Mouse (Mus musculus): ENCODE measurements around the gene 4933406M09Rik. TPM values are rescaled to one million over a fixed set of nuclear protein-coding genes. Genes with fewer than 3 reads are reported as not detected.

Gene 4933406M09Rik
- polyA plus RNA-seq, 1 experiment from 2014 or later = 0.09 TPM

DNA sequence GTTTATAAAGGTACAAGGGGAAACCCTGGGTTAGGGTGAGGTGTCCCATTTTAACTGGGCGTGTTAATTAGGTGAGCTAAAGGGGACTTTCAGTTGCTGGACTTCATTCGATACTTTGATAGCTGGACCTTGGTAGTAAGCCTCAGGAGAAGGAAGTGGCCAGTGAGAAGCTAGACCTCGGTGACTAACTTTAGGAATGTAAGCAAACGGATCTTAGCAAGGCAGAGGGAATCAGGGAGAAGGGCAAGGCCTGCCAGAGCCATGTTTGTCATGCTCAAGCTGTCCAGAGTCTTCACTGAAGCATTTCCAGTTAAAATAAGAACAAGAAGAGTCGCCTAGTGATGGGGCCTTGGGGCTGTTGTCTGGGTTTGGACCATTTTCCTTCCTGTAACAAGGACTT lies 20.2 kb upstream of the 4933406M09Rik start:
- Histone ChIP-seq H3K9ac (ENCODE audit: low read depth, low read length) (no peak overlapping the region), H3K27ac (ENCODE audit: low read depth, low read length) (no peak overlapping the region), H3K4me3 (ENCODE audit: low read length) (no peak overlapping the region), H3K4me1 (ENCODE audit: control insufficient read depth, insufficient read depth, low read depth, low read length) (peaks cover 9% of the 10 kb centered on the region), H3K27me3 (replicated peaks; ENCODE audit: control insufficient read depth, insufficient read depth, low read length) (no peaks in the 10 kb centered on the region; the same call in 1 of the 2 replicates), H3K9me3 (ENCODE audit: control insufficient read depth, low read length) (no peaks in the 10 kb centered on the region), H3K36me3 (ENCODE audit: control insufficient read depth, insufficient read depth, low read length) (no peaks in the 10 kb centered on the region), H3K4me2 (ENCODE audit: low read length) (no peak overlapping the region)
- WGBS = 74% methylated on average over 5 of the region's 5 CpGs
- ATAC-seq = no peak

DNA sequence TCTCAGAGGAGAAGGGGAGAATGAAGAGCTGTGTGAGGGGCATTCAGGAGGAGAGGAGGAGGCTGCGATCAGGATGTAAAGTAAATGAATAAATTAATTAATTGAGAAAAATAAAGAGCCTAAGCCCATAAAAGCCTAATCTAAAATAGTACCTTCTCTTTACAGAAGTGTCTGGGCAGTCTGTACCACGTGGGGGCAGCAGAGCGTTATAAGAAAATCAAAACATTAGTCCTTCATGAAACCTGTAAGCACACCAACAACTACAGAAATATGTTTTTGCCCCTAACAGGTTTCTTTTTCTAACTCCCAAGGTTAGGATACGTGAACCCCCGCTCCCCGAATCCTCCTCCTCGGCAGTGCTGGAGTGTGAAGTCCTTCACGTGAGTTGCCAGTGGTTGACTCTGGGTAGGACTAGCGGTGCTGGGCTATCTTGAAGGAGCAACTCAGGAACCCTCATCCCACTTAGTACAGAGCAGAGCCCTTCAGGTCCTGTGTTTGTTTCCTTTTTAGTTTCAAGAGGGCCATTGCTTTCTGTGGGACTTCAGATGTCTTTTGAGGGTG lies 16.9 kb upstream of the 4933406M09Rik start:
- WGBS = 55% methylated on average over 9 of the region's 9 CpGs
- Histone ChIP-seq H3K4me3 (ENCODE audit: low read length) (no peak overlapping the region), H3K36me3 (ENCODE audit: control insufficient read depth, insufficient read depth, low read length) (no peaks in the 10 kb centered on the region), H3K4me1 (ENCODE audit: control insufficient read depth, insufficient read depth, low read depth, low read length) (no peaks in the 10 kb centered on the region), H3K9me3 (ENCODE audit: control insufficient read depth, low read length) (no peaks in the 10 kb centered on the region), H3K9ac (ENCODE audit: low read depth, low read length) (no peak overlapping the region), H3K4me2 (ENCODE audit: low read length) (no peak overlapping the region), H3K27ac (ENCODE audit: low read depth, low read length) (no peak overlapping the region), H3K27me3 (replicated peaks; ENCODE audit: control insufficient read depth, insufficient read depth, low read length) (no peaks in the 10 kb centered on the region; the same call in 1 of the 2 replicates)
- peak; percentile 45; the same call in 1 of the 2 replicates for ATAC-seq

DNA sequence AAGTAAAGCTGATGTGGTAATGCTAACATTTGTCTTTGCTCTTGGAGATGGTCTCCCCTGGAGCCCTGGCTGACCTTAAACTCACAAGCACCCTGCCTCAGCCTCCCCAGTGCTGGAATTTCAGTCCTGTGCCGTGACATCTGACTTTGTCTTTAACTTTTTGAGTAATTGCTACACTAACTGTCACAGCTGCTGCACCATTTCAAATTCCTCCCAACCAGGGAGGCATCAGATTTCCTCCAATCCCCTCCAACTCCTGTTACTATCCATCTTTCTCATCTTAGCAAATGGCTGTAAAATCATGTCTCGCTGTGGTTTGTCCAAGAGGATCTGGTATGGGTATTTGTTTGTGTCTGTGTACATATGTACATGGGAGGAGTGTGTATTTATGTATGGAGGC lies 11.6 kb upstream of the 4933406M09Rik start:
- no peaks in the 10 kb centered on the region for H3K4me1 ChIP-seq (ENCODE audit: control insufficient read depth, insufficient read depth, low read depth, low read length)
- H3K4me2 ChIP-seq (ENCODE audit: low read length) = no peak overlapping the region
- no peak overlapping the region for H3K27ac ChIP-seq (ENCODE audit: low read depth, low read length)
- 82% methylated on average over 2 of the region's 2 CpGs for WGBS
- no peaks in the 10 kb centered on the region for H3K27me3 ChIP-seq (replicated peaks; ENCODE audit: control insufficient read depth, insufficient read depth, low read length)
- H3K36me3 ChIP-seq (ENCODE audit: control insufficient read depth, insufficient read depth, low read length) = no peaks in the 10 kb centered on the region
- no peak for ATAC-seq
- no peaks in the 10 kb centered on the region for H3K9me3 ChIP-seq (ENCODE audit: control insufficient read depth, low read length)
- no peak overlapping the region for H3K4me3 ChIP-seq (ENCODE audit: low read length)
- no peak overlapping the region for H3K9ac ChIP-seq (ENCODE audit: low read depth, low read length)

DNA sequence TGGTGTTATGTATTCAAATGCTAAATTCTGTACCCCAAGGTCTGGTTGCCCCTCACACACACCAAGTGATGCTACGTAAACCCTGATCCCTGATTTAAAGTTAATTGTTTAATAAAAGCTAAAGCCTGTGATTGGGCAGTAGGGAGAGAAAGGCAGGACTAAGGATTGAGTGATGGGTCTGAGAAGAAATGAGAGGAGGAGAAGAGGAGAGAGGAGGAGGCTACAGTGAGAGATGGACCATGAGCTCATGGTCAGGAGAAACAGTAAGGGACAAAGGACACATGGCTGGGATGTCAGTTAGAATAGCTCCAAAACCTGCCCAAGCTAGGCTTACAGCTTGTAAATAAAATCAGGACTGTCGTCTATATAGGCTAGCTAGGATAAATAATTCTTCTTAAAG lies 4.7 kb upstream of the 4933406M09Rik start:
- H3K27ac ChIP-seq (ENCODE audit: low read depth, low read length) = no peak overlapping the region
- 88% methylated on average over 2 of the region's 2 CpGs for WGBS
- H3K27me3 ChIP-seq (replicated peaks; ENCODE audit: control insufficient read depth, insufficient read depth, low read length) = no peaks in the 10 kb centered on the region
- no peak for ATAC-seq
- H3K9me3 ChIP-seq (ENCODE audit: control insufficient read depth, low read length) = no peaks in the 10 kb centered on the region
- H3K4me3 ChIP-seq (ENCODE audit: low read length) = no peak overlapping the region
- H3K4me1 ChIP-seq (ENCODE audit: control insufficient read depth, insufficient read depth, low read depth, low read length) = no peaks in the 10 kb centered on the region; the same call in 1 of the 2 replicates
- no peak overlapping the region for H3K4me2 ChIP-seq (ENCODE audit: low read length)
- H3K9ac ChIP-seq (ENCODE audit: low read depth, low read length) = no peak overlapping the region
- H3K36me3 ChIP-seq (ENCODE audit: control insufficient read depth, insufficient read depth, low read length) = no peaks in the 10 kb centered on the region

DNA sequence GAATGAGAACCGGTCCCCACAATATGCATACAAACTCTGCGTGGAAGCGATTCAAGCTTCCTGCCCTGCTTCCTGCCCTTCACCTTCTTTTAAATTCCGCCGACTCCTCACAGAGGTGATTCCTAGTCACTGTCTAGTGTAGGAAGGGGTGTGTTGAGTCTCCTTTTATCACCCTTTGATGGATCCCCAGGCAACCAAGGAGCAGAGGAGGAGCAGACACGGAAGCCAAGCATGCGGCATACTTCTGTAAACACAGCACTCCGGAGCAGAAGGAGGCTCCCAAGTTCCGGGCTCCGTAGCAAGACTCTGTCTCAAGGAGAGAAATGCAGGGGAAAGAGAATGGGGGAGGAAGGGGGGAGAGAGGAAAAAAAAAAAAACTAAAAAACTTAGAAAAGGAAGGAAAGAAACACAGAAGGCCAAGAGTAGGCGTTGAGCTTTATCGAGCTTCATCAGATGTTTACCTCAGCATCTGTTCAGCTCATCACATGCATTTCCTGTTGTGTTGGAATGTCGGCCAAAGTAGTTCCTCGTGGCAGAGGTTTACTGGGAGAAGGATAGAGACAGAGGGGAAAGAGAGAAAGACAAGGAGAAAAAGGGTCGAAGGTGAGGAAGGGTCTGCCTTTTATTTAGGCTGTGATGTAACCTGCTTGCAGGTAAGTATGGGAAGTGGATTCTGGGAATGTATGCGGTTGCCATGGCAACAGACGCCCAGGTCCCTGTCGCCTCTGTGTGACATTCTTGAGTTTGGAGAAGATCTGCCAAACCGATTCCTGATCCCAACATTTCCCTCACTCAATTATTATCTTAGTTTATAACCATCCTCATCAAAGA lies 3.7 kb upstream of the 4933406M09Rik start:
- H3K36me3 ChIP-seq (ENCODE audit: control insufficient read depth, insufficient read depth, low read length) = no peaks in the 10 kb centered on the region
- no peak overlapping the region for H3K27ac ChIP-seq (ENCODE audit: low read depth, low read length)
- H3K9me3 ChIP-seq (ENCODE audit: control insufficient read depth, low read length) = no peaks in the 10 kb centered on the region
- 16% methylated on average over 19 of the region's 19 CpGs for WGBS
- H3K9ac ChIP-seq (ENCODE audit: low read depth, low read length) = 0 out of 2 replicates have a peak overlapping the region, but pooled peaks have one; percentile 9
- peak overlapping the region; percentile 54 for H3K4me2 ChIP-seq (ENCODE audit: low read length)
- no peak for ATAC-seq
- no peaks in the 10 kb centered on the region for H3K27me3 ChIP-seq (replicated peaks; ENCODE audit: control insufficient read depth, insufficient read depth, low read length)
- H3K4me1 ChIP-seq (ENCODE audit: control insufficient read depth, insufficient read depth, low read depth, low read length) = no peaks in the 10 kb centered on the region; the same call in 1 of the 2 replicates
- peak overlapping the region; percentile 29 for H3K4me3 ChIP-seq (ENCODE audit: low read length)

DNA sequence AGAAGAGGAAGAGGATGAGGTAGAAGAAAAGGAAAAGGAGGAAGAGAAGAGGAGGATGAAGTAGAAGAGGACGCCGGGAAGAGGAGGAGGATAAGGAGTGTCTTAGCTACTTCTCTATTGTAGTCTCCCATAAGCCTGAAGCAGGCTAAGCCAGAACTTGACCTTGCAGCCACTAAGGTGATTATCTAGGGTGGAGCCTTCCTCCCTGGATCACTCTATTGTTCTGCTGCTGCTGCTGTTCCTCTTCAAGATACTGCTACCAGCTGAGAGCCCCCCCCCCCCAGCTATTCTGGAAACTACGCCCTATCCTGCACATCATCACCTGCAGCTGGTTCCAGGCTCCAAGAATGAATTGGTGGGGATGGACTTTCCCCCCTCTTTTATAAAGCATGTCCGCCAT lies 1.2 kb upstream of the 4933406M09Rik start:
- H3K4me1 ChIP-seq (ENCODE audit: control insufficient read depth, insufficient read depth, low read depth, low read length) = no peaks in the 10 kb centered on the region; the same call in 1 of the 2 replicates
- no peak overlapping the region for H3K9ac ChIP-seq (ENCODE audit: low read depth, low read length)
- no peak overlapping the region for H3K4me2 ChIP-seq (ENCODE audit: low read length)
- WGBS = 90% methylated on average over 4 of the region's 4 CpGs
- no peak overlapping the region for H3K4me3 ChIP-seq (ENCODE audit: low read length)
- no peaks in the 10 kb centered on the region for H3K27me3 ChIP-seq (replicated peaks; ENCODE audit: control insufficient read depth, insufficient read depth, low read length)
- no peaks in the 10 kb centered on the region for H3K36me3 ChIP-seq (ENCODE audit: control insufficient read depth, insufficient read depth, low read length)
- no peaks in the 10 kb centered on the region for H3K9me3 ChIP-seq (ENCODE audit: control insufficient read depth, low read length)
- no peak overlapping the region for H3K27ac ChIP-seq (ENCODE audit: low read depth, low read length)
- ATAC-seq = no peak

DNA sequence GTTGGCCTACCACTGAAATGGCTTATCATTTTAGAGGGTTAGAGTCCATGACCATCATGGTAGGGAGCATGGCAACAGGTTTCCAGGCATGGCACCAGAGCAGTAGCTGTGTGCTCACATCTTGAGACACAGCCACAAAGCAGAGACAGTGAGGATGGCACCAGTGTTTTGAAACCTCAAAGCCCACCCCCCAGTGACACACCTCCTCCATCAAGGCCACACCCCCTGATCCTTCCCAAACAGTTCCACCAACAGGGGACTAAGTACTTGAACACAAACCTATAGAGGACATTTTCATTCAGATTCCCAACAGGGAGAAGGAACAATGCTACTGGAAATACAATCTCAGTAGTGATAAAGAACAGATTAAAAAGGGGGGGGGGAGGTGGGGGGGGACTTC lies 564 bp upstream of the 4933406M09Rik start:
- Histone ChIP-seq H3K9ac (ENCODE audit: low read depth, low read length) (no peak overlapping the region), H3K4me3 (ENCODE audit: low read length) (no peak overlapping the region), H3K9me3 (ENCODE audit: control insufficient read depth, low read length) (no peaks in the 10 kb centered on the region), H3K27me3 (replicated peaks; ENCODE audit: control insufficient read depth, insufficient read depth, low read length) (no peaks in the 10 kb centered on the region), H3K4me2 (ENCODE audit: low read length) (no peak overlapping the region), H3K4me1 (ENCODE audit: control insufficient read depth, insufficient read depth, low read depth, low read length) (no peaks in the 10 kb centered on the region; the same call in 1 of the 2 replicates), H3K36me3 (ENCODE audit: control insufficient read depth, insufficient read depth, low read length) (no peaks in the 10 kb centered on the region), H3K27ac (ENCODE audit: low read depth, low read length) (no peak overlapping the region)
- ATAC-seq = no peak

DNA sequence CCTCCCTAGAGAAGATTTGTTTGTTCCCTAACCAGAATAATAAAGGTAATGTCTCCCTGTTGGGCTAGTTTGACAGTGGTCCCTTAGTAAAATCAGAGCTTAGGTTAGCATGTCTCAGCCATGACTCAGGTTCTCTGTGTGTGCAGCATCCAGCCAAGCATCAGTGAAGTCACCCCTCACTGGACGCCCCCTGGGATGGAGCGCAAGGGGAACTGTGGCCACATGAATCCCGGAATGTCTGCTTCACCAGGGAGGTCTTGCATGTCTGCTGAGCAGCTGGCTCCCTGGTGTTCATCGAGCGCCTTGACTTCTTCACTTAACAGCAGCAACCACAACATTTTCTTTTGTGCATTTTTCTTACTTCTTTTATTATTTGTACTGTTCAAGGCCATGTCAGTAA lies 8.1 kb downstream of the 4933406M09Rik start:
- Histone ChIP-seq H3K4me2 (ENCODE audit: low read length) (no peak overlapping the region), H3K9ac (ENCODE audit: low read depth, low read length) (no peak overlapping the region), H3K36me3 (ENCODE audit: control insufficient read depth, insufficient read depth, low read length) (no peaks in the 10 kb centered on the region), H3K27ac (ENCODE audit: low read depth, low read length) (no peak overlapping the region), H3K4me3 (ENCODE audit: low read length) (no peak overlapping the region), H3K27me3 (replicated peaks; ENCODE audit: control insufficient read depth, insufficient read depth, low read length) (no peaks in the 10 kb centered on the region), H3K4me1 (ENCODE audit: control insufficient read depth, insufficient read depth, low read depth, low read length) (no peaks in the 10 kb centered on the region), H3K9me3 (ENCODE audit: control insufficient read depth, low read length) (no peaks in the 10 kb centered on the region)
- 60% methylated on average over 5 of the region's 5 CpGs for WGBS
- no peak for ATAC-seq

DNA sequence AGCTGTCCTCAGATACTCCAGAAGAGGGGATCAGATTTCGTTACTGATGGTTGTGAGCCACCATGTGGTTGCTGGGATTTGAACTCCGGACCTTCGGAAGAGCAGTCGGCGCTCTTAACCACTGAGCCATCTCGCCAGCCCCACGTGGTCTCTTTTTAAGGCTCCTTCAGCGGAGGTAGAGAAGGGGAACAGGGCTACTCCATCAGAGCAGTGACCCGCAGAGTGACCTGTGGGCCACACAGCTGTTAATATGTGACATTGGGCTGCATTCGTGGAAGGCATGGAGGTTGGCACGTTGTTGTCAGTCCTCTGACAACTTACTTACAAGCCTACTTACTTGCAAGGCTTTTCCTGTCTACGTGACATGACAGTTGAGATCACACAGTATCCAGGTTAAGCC lies 12.5 kb downstream of the 4933406M09Rik start:
- WGBS = 93% methylated on average over 12 of the region's 12 CpGs
- Histone ChIP-seq H3K9ac (ENCODE audit: low read depth, low read length) (no peak overlapping the region), H3K4me3 (ENCODE audit: low read length) (no peak overlapping the region), H3K36me3 (ENCODE audit: control insufficient read depth, insufficient read depth, low read length) (no peaks in the 10 kb centered on the region), H3K4me1 (ENCODE audit: control insufficient read depth, insufficient read depth, low read depth, low read length) (no peaks in the 10 kb centered on the region), H3K4me2 (ENCODE audit: low read length) (no peak overlapping the region), H3K9me3 (ENCODE audit: control insufficient read depth, low read length) (no peaks in the 10 kb centered on the region), H3K27me3 (replicated peaks; ENCODE audit: control insufficient read depth, insufficient read depth, low read length) (no peaks in the 10 kb centered on the region), H3K27ac (ENCODE audit: low read depth, low read length) (no peak overlapping the region)
- no peak for ATAC-seq
